Mouse (Mus musculus) heart, postnatal 0 days (tissue): Measurements from ENCODE around the gene Gm20458. TPM values are rescaled to one million over a fixed set of nuclear protein-coding genes. Genes with fewer than 3 reads are reported as not detected.

Experiments used
- ATAC-seq: fragments of 200-750 bp; cut with Nextera tagmentation; 2 replicates; pipeline ENCODE4 v1.8.0; 2017; ENCODE audit warnings: low read depth, moderate number of reproducible peaks, moderate library complexity; ENCODE audit not compliant: insufficient read depth
- DNase-seq: peaks from one replicate; pipeline ENCODE4 v3.0.0-alpha.2; 2016; ENCODE audit warnings: low spot score
- H3K27ac ChIP-seq: fragments of 300-500 bp; sonication (generic); 2 replicates; pipeline ENCODE4 v1.5.1; 2014; ENCODE audit warnings: low read depth, mild to moderate bottlenecking
- H3K27me3 ChIP-seq: fragments of 300-500 bp; sonication (generic); 2 replicates; pipeline ENCODE4 v1.6.1; 2014; ENCODE audit warnings: low read length, mixed read lengths; ENCODE audit not compliant: control insufficient read depth, insufficient read depth
- H3K36me3 ChIP-seq: fragments of 300-500 bp; sonication (generic); replicated peaks from 2 replicates; pipeline ENCODE4 v1.6.1; 2014; ENCODE audit warnings: low read length, mixed read lengths; ENCODE audit not compliant: control insufficient read depth, insufficient read depth
- H3K4me1 ChIP-seq: fragments of 300-500 bp; sonication (generic); 2 replicates; pipeline ENCODE4 v1.6.1; 2014; ENCODE audit warnings: antibody characterized with exemption; ENCODE audit not compliant: control insufficient read depth, insufficient read depth
- H3K4me2 ChIP-seq: fragments of 300-500 bp; sonication (generic); 2 replicates; pipeline ENCODE4 v1.6.1; 2014; ENCODE audit warnings: low read depth, mild to moderate bottlenecking, low read length, moderate library complexity
- H3K4me3 ChIP-seq: fragments of 300-500 bp; sonication (generic); 2 replicates; pipeline ENCODE4 v1.5.1; 2014; ENCODE audit warnings: low read depth, low read length
- H3K9ac ChIP-seq: fragments of 300-500 bp; sonication (generic); replicated peaks from 2 replicates; pipeline ENCODE4 v1.6.1; 2014; ENCODE audit warnings: low read depth, low read length, mixed read lengths
- H3K9me3 ChIP-seq: fragments of 300-500 bp; sonication (generic); replicated peaks from 2 replicates; pipeline ENCODE4 v1.6.1; 2016; ENCODE audit warnings: low read length; ENCODE audit not compliant: control insufficient read depth
- CTCF ChIP-seq: IDR thresholded peaks from 2 replicates; pipeline ENCODE4 v1.5.1; 2016; ENCODE audit warnings: antibody characterized with exemption, control low read depth, low read depth
- EP300 ChIP-seq: IDR thresholded peaks from 2 replicates; pipeline ENCODE4 v1.6.1; 2016; ENCODE audit warnings: antibody characterized with exemption, low read depth
- WGBS: fragments of 180-500 bp; shearing (Covaris S2); extraction: QIAGEN DNeasy Blood & Tissue Kit; methylation state at CpG from one replicate; pipeline ENCODE4 v1.1.7; 2014; 5-methylcytosine and 5-hydroxymethylcytosine counted together
- polyA plus RNA-seq: library from polyadenylated mRNA; unstranded; fragments of >200 nt; fragmentation: Nextera tagmentation; extraction: Ambion mirVana; gene quantifications from 2 replicates; pipeline ENCODE4 v1.2.1, GENCODE M21; 2015
- total RNA-seq: library from RNA; depleted of rRNA; stranded (reverse); fragments of >200 nt; gene quantifications from 2 replicates; pipeline ENCODE4 v1.2.3, GENCODE M21; 2014; ENCODE audit warnings: low replicate concordance

The Gm20458 gene
- total and polyA plus RNA-seq, 2 experiments from 2014 or later: 15.5 to 34.3 TPM

DNA sequence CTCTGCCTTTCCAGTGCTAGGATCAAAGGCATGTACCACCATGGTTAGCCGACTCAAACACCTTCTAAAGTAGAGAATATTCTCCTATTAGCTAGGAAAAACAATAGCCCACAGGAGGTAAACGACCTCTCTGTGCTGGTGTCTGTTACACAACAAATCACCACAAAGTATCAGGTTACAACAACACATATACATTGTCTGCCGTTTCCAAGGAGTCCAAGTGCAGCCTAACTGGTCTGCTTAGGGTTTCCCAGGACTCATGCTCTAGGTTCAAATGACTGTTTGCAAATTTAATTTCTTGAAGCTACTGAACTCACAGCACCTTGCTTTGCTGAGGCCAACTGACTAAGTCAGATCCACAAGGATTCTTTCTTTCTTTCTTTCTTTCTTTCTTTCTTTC is 41.3 kb upstream of the Gm20458 start:
- Histone ChIP-seq H3K36me3 (0 out of 2 replicates have a peak, but pooled peaks cover 4% of the 10 kb centered on the region), H3K27me3 (peaks cover 15% of the 10 kb centered on the region; the same call in 1 of the 2 replicates), H3K27ac (no peak overlapping the region), H3K4me3 (no peak overlapping the region), H3K4me1 (no peaks in the 10 kb centered on the region), H3K4me2 (no peak overlapping the region), H3K9ac (no peak overlapping the region), H3K9me3 (no peaks in the 10 kb centered on the region)
- no peak for ATAC-seq
- DNase-seq: no peak
- TF ChIP-seq EP300 (no peak), CTCF (no peak)
- WGBS: 14% methylated on average over 3 of the region's 3 CpGs

DNA sequence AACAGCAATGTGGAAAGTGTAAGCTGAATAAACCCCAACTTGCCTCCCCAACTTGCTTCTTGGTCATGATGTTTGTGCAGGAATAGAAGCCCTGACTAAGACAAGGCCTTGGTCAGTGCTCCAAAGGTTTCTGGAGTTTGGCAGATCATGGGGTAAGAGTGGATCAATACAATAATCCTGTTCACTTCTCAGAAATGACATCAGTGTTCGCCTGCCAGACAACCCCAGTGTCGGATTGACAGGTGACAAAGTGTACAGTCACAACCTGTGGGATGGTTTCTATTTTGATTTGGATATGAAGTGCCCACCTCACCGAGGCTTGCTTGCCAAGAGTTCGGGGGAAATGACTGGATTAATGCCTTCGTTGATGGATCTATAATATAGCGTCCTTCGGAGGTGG is 39.5 kb upstream of the Gm20458 start:
- 78% methylated on average over 7 of the region's 7 CpGs for WGBS
- Histone ChIP-seq H3K27ac (no peak overlapping the region), H3K4me2 (no peak overlapping the region), H3K9me3 (no peaks in the 10 kb centered on the region), H3K4me3 (no peak overlapping the region), H3K36me3 (0 out of 2 replicates have a peak, but pooled peaks cover 6% of the 10 kb centered on the region), H3K9ac (no peak overlapping the region), H3K27me3 (peaks cover 6% of the 10 kb centered on the region; the same call in 1 of the 2 replicates), H3K4me1 (no peaks in the 10 kb centered on the region)
- ATAC-seq: no peak
- no peak for DNase-seq
- no peak for TF ChIP-seq EP300
- TF ChIP-seq CTCF: no peak

DNA sequence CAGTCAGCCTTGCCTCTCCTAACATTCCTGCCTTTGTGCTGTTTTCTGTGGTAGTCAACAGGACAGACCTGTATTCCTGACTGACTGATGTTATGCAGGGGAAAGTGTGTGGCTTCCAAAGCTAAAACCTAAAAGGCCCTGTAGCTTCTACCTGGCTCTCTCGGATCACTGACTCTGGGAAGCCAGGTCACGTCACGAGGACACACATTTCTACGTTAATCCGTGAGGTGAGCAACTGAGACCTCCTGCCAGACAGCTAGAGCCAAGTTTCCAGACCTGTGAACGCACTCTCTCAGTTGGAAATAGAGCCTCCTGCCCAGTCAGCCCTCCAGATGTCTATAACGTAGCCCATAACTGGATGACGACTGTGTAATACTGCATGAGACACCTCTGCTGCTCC is 38.8 kb upstream of the Gm20458 start:
- ATAC-seq (no peak), DNase-seq (no peak)
- H3K4me2 ChIP-seq: no peak overlapping the region
- 85% methylated on average over 8 of the region's 8 CpGs for WGBS
- H3K36me3 ChIP-seq: peaks cover 7% of the 10 kb centered on the region; the same call in 1 of the 2 replicates
- no peaks in the 10 kb centered on the region for H3K4me1 ChIP-seq
- H3K9ac ChIP-seq: no peak overlapping the region
- no peaks in the 10 kb centered on the region for H3K9me3 ChIP-seq
- H3K27me3 ChIP-seq: peaks cover 6% of the 10 kb centered on the region; the same call in 1 of the 2 replicates
- TF ChIP-seq CTCF: no peak
- TF ChIP-seq EP300: no peak
- H3K27ac ChIP-seq: no peak overlapping the region
- no peak overlapping the region for H3K4me3 ChIP-seq

DNA sequence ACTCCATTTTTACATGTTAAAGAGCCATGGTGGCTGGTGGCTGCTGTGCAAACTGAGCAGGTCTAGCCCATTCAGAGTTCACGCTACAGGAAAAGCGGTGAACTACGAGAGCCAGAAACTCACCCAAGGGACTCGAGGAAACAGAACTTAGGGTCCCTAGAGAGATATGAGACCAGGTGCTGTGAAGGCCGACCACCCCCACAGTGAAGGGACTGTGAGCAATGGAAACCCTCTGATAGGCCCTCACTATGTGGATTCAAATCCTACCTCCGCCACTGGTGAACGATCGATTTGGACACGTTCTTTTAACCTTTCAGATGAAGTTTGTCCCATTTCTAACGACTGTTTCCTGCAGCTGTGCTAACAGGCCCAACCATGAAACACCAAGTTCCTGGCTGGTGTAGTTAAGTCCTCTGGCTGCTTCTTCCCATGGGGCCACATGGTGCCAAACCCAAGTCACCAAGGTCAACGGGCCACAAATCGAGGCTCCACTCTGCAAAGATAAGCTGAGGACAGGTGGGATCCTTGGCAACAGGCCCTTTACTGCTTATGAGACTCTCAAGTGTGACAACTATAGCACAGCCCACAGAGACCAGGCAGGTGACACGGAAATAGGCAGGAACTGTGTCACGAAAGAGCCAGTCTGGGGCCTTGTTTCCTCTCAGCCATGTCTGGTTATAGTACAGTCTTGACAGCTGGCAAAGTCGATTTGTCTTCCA is 37.9 kb upstream of the Gm20458 start:
- H3K9me3 ChIP-seq: no peaks in the 10 kb centered on the region
- ATAC-seq (no peak), DNase-seq (no peak)
- H3K4me2 ChIP-seq: no peak overlapping the region
- H3K9ac ChIP-seq: no peak overlapping the region
- H3K4me3 ChIP-seq: no peak overlapping the region
- WGBS: 72% methylated on average over 15 of the region's 15 CpGs
- H3K4me1 ChIP-seq: no peaks in the 10 kb centered on the region
- TF ChIP-seq EP300: no peak
- no peak for TF ChIP-seq CTCF
- H3K27me3 ChIP-seq: peaks cover 6% of the 10 kb centered on the region; the same call in 1 of the 2 replicates
- no peak overlapping the region for H3K27ac ChIP-seq
- peaks cover 16% of the 10 kb centered on the region for H3K36me3 ChIP-seq

DNA sequence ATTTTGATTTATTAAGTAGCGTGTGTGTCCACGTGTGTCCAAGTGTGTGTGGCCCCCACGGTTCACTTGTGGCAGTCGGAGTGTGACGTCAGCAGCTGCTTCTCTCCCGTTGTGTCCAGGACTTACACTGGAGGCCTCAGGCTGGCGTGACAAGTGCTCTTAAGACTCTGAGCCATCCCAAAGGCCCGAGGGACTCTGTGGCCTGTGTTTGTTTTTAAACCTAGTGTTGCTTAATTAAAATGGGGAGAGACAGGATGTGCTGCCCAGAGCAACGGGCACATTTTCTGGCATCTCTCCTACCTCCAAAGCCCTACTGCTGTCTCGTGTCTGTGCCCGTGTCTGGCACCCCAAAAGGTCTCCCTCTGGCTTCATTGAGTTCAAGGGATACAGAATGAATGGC is 37.3 kb upstream of the Gm20458 start:
- Histone ChIP-seq H3K27me3 (peaks cover 6% of the 10 kb centered on the region; the same call in 1 of the 2 replicates), H3K9ac (no peak overlapping the region), H3K9me3 (no peaks in the 10 kb centered on the region), H3K4me1 (no peaks in the 10 kb centered on the region), H3K4me2 (no peak overlapping the region), H3K4me3 (no peak overlapping the region), H3K36me3 (peaks cover 22% of the 10 kb centered on the region), H3K27ac (no peak overlapping the region)
- WGBS: 85% methylated on average over 11 of the region's 11 CpGs
- ATAC-seq: no peak
- no peak for TF ChIP-seq CTCF
- TF ChIP-seq EP300: no peak
- DNase-seq: no peak
